Mouse (Mus musculus) intestine, embryonic 15.5 days (tissue): ENCODE data around the gene Sec22b. TPM values are rescaled to one million over a fixed set of nuclear protein-coding genes. Genes with fewer than 3 reads are reported as not detected.

ENCODE experiments used
- ATAC-seq: fragments of 200-750 bp; cut with Nextera tagmentation; 2 replicates; pipeline ENCODE4 v1.8.0; 2017; ENCODE audit warnings: moderate TSS enrichment, moderate library complexity
- H3K27ac ChIP-seq: fragments of 300-500 bp; sonication (generic); 2 replicates; pipeline ENCODE4 v1.5.1; 2015; ENCODE audit warnings: mild to moderate bottlenecking, inconsistent platforms
- H3K27me3 ChIP-seq: fragments of 300-500 bp; sonication (generic); replicated peaks from 2 replicates; pipeline ENCODE4 v1.6.1; 2015; ENCODE audit warnings: inconsistent platforms
- H3K36me3 ChIP-seq: fragments of 300-500 bp; sonication (generic); 2 replicates; pipeline ENCODE4 v1.6.1; 2015; ENCODE audit warnings: inconsistent platforms
- H3K4me1 ChIP-seq: fragments of 300-500 bp; sonication (generic); replicated peaks from 2 replicates; pipeline ENCODE4 v1.6.1; 2015; ENCODE audit warnings: inconsistent platforms
- H3K4me2 ChIP-seq: fragments of 300-500 bp; sonication (generic); replicated peaks from 2 replicates; pipeline ENCODE4 v1.6.1; 2015; ENCODE audit warnings: mild to moderate bottlenecking, inconsistent platforms
- H3K4me3 ChIP-seq: fragments of 300-500 bp; sonication (generic); replicated peaks from 2 replicates; pipeline ENCODE4 v1.5.1; 2015; ENCODE audit warnings: inconsistent platforms
- H3K9ac ChIP-seq: fragments of 300-500 bp; sonication (generic); 2 replicates; pipeline ENCODE4 v1.6.1; 2015; ENCODE audit warnings: inconsistent platforms
- H3K9me3 ChIP-seq: fragments of 300-500 bp; sonication (generic); 2 replicates; pipeline ENCODE4 v1.6.1; 2016; ENCODE audit warnings: inconsistent platforms
- WGBS: fragments of 180-500 bp; shearing (Covaris S2); methylation state at CpG from one replicate; pipeline ENCODE4 v1.1.7; 2015; 5-methylcytosine and 5-hydroxymethylcytosine counted together
- polyA plus RNA-seq: library from polyadenylated mRNA; unstranded; fragments of >200 nt; fragmentation: Nextera tagmentation; extraction: Ambion mirVana; gene quantifications from 2 replicates; pipeline ENCODE4 v1.2.1, GENCODE M21; 2015

Sec22b gene
- polyA plus RNA-seq, 1 experiment from 2014 or later, result 132 TPM

DNA sequence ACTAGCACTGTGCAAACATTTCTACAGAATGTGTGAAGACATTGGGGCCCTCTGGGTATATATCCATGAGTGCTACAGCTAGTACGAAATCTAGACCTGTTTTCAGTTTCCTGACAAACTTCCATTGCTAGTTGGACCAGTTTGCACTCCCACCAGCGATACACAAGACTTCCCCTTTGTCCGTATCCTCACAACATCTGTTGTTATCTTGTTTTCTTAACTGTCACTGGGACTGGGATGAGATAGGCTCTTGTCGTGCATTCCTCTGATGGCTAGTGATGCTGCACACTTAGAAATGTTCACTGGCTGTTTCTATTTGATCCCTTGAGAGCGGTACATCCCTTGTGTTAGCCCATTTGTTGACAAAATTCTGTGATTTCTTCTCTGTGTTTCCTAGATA is 49.0 kb downstream of the Sec22b start:
- 67% methylated on average over 5 of the region's 5 CpGs for WGBS
- no peaks in the 10 kb centered on the region for H3K9me3 ChIP-seq
- H3K27ac ChIP-seq, result no peak overlapping the region
- H3K27me3 ChIP-seq, result no peaks in the 10 kb centered on the region
- no peaks in the 10 kb centered on the region for H3K36me3 ChIP-seq
- 0 out of 2 replicates have a peak, but pooled peaks cover 2% of the 10 kb centered on the region for H3K4me1 ChIP-seq
- no peak overlapping the region for H3K9ac ChIP-seq
- ATAC-seq, result no peak
- no peak overlapping the region for H3K4me3 ChIP-seq
- H3K4me2 ChIP-seq, result no peak overlapping the region

GRCm38 (mm10) chr3:97951134-97951533 is 50.1 kb downstream of the Sec22b start:
- WGBS, result 82% methylated on average over 3 of the region's 3 CpGs
- Histone ChIP-seq H3K4me3 (no peak overlapping the region), H3K27ac (no peak overlapping the region), H3K36me3 (no peaks in the 10 kb centered on the region), H3K9ac (no peak overlapping the region), H3K27me3 (no peaks in the 10 kb centered on the region), H3K4me1 (0 out of 2 replicates have a peak, but pooled peaks cover 2% of the 10 kb centered on the region), H3K4me2 (no peak overlapping the region), H3K9me3 (no peaks in the 10 kb centered on the region)
- no peak for ATAC-seq

DNA sequence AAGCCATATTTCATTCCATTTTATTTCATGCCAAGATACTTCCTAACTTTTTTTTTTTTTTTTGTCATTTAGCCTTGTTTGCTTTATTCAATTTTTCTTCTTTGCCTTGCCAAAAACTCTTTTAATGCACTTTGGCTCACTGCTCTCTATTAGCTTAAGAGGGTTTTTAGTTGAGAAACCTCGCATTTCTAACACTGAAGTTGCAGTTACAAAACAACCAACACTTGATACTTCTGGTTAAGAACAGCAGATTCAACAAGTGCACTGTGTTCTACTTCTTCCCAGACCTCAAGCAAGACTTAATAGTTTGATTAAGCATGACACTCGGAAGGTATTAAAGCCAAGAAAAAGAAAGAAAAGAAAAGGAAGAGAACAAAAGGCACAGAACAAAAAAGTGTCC is 52.2 kb downstream of the Sec22b start:
- no peaks in the 10 kb centered on the region for H3K27me3 ChIP-seq
- no peaks in the 10 kb centered on the region for H3K4me1 ChIP-seq
- no peak overlapping the region for H3K9ac ChIP-seq
- WGBS, result 81% methylated on average over 2 of the region's 2 CpGs
- H3K4me3 ChIP-seq, result no peak overlapping the region
- H3K4me2 ChIP-seq, result no peak overlapping the region
- no peaks in the 10 kb centered on the region for H3K36me3 ChIP-seq
- H3K9me3 ChIP-seq, result no peaks in the 10 kb centered on the region
- no peak for ATAC-seq
- H3K27ac ChIP-seq, result no peak overlapping the region

DNA sequence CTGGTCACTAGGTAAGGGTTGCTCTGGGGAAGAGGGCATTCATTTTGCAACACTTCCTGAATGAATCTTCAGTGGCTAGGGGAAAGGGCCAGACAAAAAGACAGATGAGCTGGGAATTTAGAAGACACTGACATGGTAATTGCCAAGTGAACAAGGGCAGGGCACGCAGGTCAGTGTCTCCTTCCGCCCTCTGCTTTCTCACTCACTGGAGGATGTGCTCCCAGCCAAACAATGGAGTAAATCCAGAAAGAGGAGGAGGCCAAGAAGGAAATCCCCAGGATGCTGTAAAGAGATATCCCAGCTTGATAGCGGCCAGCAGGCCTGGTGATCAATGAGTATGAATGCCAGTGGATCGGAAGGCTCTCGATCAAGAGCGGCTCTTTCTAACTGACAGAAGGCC is 55.3 kb downstream of the Sec22b start:
- Histone ChIP-seq H3K9me3 (no peaks in the 10 kb centered on the region), H3K9ac (no peak overlapping the region), H3K27ac (no peak overlapping the region), H3K4me1 (no peaks in the 10 kb centered on the region; the same call in 1 of the 2 replicates), H3K36me3 (no peaks in the 10 kb centered on the region), H3K27me3 (no peaks in the 10 kb centered on the region), H3K4me3 (no peak overlapping the region), H3K4me2 (no peak overlapping the region)
- WGBS, result 60% methylated on average over 6 of the region's 6 CpGs
- no peak for ATAC-seq

- Histone ChIP-seq H3K36me3 (no peaks in the 10 kb centered on the region), H3K27me3 (no peaks in the 10 kb centered on the region), H3K4me2 (no peak overlapping the region), H3K4me3 (no peak overlapping the region), H3K9ac (no peak overlapping the region), H3K9me3 (no peaks in the 10 kb centered on the region), H3K27ac (no peak overlapping the region), H3K4me1 (no peaks in the 10 kb centered on the region; the same call in 1 of the 2 replicates)
- ATAC-seq, result no peak
- 58% methylated on average over 1 of the region's 1 CpGs for WGBS
Observed at GRCm38 (mm10) chr3:97956926-97957325, 55.9 kb downstream of the Sec22b start.

- Histone ChIP-seq H3K27ac (no peak overlapping the region), H3K4me3 (no peak overlapping the region), H3K9me3 (no peaks in the 10 kb centered on the region), H3K4me2 (no peak overlapping the region), H3K36me3 (no peaks in the 10 kb centered on the region), H3K9ac (no peak overlapping the region), H3K4me1 (no peaks in the 10 kb centered on the region; the same call in 1 of the 2 replicates), H3K27me3 (no peaks in the 10 kb centered on the region)
- WGBS, result 77% methylated on average over 14 of the region's 14 CpGs
- ATAC-seq, result no peak
Observed at GRCm38 (mm10) chr3:97960783-97961594, 60.0 kb downstream of the Sec22b start.

DNA sequence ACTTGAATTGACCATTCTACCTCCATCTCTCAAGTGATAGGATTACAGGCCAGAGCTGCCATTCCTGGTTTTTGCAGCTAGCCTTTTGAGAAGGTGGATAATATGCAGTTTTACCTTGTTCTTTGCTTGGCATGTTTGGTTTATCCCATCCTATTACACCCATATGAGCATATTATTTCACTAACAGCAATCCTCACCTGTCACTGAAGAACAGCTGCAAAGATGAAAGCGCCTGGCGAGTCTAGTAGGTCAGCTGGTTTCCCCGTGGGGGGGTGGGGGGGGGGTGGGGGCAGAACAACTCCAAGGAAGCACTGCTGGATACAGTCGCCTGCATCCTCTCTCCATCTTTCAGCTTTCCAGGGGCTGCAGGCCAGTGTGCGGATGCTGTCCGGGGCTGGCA is 61.0 kb downstream of the Sec22b start:
- H3K36me3 ChIP-seq, result no peaks in the 10 kb centered on the region
- WGBS, result 54% methylated on average over 6 of the region's 6 CpGs
- H3K4me3 ChIP-seq, result no peak overlapping the region
- H3K27ac ChIP-seq, result no peak overlapping the region
- no peaks in the 10 kb centered on the region; the same call in 1 of the 2 replicates for H3K4me1 ChIP-seq
- H3K9ac ChIP-seq, result no peak overlapping the region
- no peaks in the 10 kb centered on the region for H3K27me3 ChIP-seq
- no peak for ATAC-seq
- H3K9me3 ChIP-seq, result no peaks in the 10 kb centered on the region
- H3K4me2 ChIP-seq, result no peak overlapping the region

DNA sequence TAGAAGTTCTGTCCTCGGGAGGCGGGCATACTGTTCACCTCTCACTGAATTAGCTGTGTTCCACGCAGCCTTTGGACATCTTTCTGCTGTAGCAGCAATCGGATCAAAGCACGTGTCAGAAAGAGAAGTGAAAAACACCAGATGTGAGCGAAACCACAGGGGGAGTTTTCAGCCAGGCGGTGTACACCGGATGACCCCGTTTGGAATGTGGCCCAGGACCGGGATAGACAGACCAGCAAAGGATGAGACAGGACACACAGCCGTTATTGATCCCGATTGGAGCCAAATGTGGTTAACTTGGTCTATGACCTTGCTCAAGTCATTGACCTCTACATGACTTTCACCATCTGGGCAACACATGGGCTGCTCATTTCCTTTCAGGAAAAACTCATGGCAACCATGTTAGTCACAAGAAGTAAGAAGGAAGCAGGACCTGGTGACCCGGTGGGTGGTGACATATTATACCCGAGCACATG is 63.9 kb downstream of the Sec22b start:
- ATAC-seq, result no peak

GRCm38 (mm10) chr3:97967627-97968026 is 66.6 kb downstream of the Sec22b start:
- no peak overlapping the region for H3K4me3 ChIP-seq
- H3K36me3 ChIP-seq, result no peaks in the 10 kb centered on the region
- ATAC-seq, result no peak
- 60% methylated on average over 2 of the region's 2 CpGs for WGBS
- H3K4me2 ChIP-seq, result no peak overlapping the region
- H3K9me3 ChIP-seq, result no peaks in the 10 kb centered on the region
- no peak overlapping the region for H3K27ac ChIP-seq
- no peaks in the 10 kb centered on the region for H3K27me3 ChIP-seq
- no peak overlapping the region for H3K9ac ChIP-seq
- peaks cover 21% of the 10 kb centered on the region for H3K4me1 ChIP-seq

More for the DNA sequence above, 63.9 kb downstream of the Sec22b start:
- H3K36me3 ChIP-seq, result no peaks in the 10 kb centered on the region
- H3K4me1 ChIP-seq, result peaks cover 4% of the 10 kb centered on the region; the same call in 1 of the 2 replicates
- no peaks in the 10 kb centered on the region for H3K27me3 ChIP-seq
- H3K9ac ChIP-seq, result no peak overlapping the region
- no peak overlapping the region for H3K4me2 ChIP-seq
- WGBS, result 35% methylated on average over 14 of the region's 14 CpGs
- H3K9me3 ChIP-seq, result no peaks in the 10 kb centered on the region
- H3K27ac ChIP-seq, result 0 out of 2 replicates have a peak overlapping the region, but pooled peaks have one; percentile 17
- H3K4me3 ChIP-seq, result no peak overlapping the region

DNA sequence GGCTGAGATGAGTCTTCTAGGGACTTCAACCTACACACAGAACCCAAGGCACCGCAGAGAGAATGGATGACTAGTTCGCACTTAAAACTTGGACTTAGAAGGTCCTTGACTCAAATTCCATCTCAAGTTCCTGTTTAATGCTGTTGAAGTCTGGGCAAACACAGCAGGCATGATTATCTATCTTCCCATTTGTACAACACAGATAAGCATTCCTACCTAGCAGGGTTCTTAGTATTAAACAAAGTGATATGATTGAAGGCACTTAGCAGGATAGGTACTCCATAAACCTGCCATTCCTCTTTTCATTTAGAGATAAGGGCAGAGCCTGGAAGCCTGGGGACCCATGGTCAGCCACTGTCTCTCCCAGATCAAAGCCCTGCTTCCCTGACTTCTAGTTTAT is 67.2 kb downstream of the Sec22b start:
- Histone ChIP-seq H3K27me3 (no peaks in the 10 kb centered on the region), H3K4me3 (no peak overlapping the region), H3K9ac (no peak overlapping the region), H3K27ac (no peak overlapping the region), H3K4me2 (no peak overlapping the region), H3K36me3 (no peaks in the 10 kb centered on the region), H3K4me1 (peaks cover 21% of the 10 kb centered on the region), H3K9me3 (no peaks in the 10 kb centered on the region)
- 40% methylated on average over 2 of the region's 2 CpGs for WGBS
- peak; percentile 71 for ATAC-seq

DNA sequence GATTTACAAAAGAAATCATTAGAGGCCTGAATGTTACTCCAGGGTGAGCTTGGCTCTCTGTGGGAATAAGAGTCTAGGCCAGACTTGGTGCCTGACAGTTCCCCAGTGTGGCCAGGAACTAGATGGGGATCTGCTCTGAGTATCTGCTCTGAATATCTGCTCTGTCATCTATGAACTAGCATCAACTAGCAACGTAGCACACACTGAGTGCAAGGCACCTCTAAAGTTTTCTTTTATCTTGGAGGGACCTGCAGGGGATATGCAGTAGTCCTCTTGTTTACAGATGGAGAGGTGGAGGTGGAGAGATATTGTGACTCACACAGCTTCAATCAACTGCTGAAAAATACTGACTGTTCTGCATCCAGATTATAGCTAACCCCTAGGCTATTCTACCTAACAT is 68.0 kb downstream of the Sec22b start:
- no peak overlapping the region for H3K4me2 ChIP-seq
- no peak overlapping the region for H3K9ac ChIP-seq
- 55% methylated on average over 1 of the region's 1 CpGs for WGBS
- H3K4me1 ChIP-seq, result peaks cover 21% of the 10 kb centered on the region
- no peaks in the 10 kb centered on the region for H3K9me3 ChIP-seq
- H3K4me3 ChIP-seq, result no peak overlapping the region
- no peaks in the 10 kb centered on the region for H3K27me3 ChIP-seq
- H3K27ac ChIP-seq, result no peak overlapping the region
- ATAC-seq, result no peak
- H3K36me3 ChIP-seq, result no peaks in the 10 kb centered on the region

DNA sequence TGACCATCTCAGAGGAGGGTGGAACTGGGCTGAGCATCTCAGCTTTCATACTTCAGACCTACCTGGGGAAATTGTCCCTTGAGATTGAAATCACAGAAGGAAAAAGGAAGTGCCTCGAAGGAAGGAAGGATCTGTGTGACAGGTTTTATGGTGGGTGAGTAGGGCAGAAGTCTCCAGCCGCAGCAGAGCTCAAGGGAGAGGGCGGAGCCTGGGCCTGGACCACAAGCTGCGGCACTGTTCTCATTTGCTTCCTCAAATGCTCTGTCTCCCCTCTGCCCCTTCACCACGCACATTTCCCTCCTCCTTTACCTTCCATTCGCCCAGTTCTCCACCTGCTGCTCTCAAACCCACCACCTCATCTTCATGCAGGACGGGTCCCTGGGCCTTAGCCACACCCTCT is 70.1 kb downstream of the Sec22b start:
- H3K4me3 ChIP-seq, result no peak overlapping the region
- no peaks in the 10 kb centered on the region for H3K27me3 ChIP-seq
- H3K36me3 ChIP-seq, result no peaks in the 10 kb centered on the region
- no peak overlapping the region for H3K9ac ChIP-seq
- peak; percentile 58 for ATAC-seq
- peak overlapping the region; percentile 3; the same call in 1 of the 2 replicates for H3K4me2 ChIP-seq
- no peak overlapping the region for H3K27ac ChIP-seq
- peaks cover 21% of the 10 kb centered on the region for H3K4me1 ChIP-seq
- 28% methylated on average over 7 of the region's 7 CpGs for WGBS
- H3K9me3 ChIP-seq, result no peaks in the 10 kb centered on the region

- Histone ChIP-seq H3K36me3 (no peaks in the 10 kb centered on the region), H3K9ac (no peak overlapping the region), H3K27me3 (no peaks in the 10 kb centered on the region), H3K4me3 (no peak overlapping the region), H3K9me3 (no peaks in the 10 kb centered on the region), H3K27ac (no peak overlapping the region), H3K4me1 (peaks cover 21% of the 10 kb centered on the region), H3K4me2 (no peak overlapping the region)
- ATAC-seq, result no peak
- WGBS, result 39% methylated on average over 5 of the region's 5 CpGs
Observed at GRCm38 (mm10) chr3:97972200-97972599, 71.2 kb downstream of the Sec22b start.
